Mouse (Mus musculus): ENCODE results near the gene Spata20.

Spata20 gene

DNA sequence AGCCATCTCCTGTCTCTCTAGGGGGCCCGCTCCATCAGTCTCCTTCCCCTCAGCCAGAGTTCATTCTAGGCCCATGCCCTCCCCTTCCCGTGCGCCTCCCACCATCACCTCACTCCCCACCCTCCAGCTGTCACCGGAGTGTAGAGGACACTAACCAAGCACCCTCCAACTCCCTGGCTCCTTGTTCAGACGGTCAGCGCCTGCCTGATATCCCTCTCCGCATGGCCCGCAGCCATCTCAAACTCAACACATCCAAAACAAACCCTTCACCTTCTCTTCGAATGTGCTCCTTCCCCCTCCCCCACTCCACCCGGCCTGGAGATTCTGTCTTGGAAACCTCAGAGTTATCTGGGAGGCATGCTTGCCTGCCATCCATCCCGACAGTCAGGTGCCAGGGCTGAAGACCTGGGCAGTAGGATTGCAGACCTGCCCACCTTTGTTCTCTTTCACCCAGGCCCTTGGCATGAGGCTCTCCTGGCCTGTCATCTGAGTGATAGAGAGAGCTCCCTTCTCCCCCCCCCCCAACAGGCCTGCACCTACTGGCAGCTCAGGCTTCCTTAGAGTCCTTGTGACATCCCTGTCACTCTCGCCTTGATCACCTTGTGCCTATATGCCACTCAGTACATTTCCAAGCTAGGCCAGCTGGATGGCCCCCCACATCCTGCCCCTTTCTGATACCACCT is 34.7 kb downstream of the Spata20 start:
- no peak for DNase-seq (ENCODE audit: low read depth, low spot score)

DNA sequence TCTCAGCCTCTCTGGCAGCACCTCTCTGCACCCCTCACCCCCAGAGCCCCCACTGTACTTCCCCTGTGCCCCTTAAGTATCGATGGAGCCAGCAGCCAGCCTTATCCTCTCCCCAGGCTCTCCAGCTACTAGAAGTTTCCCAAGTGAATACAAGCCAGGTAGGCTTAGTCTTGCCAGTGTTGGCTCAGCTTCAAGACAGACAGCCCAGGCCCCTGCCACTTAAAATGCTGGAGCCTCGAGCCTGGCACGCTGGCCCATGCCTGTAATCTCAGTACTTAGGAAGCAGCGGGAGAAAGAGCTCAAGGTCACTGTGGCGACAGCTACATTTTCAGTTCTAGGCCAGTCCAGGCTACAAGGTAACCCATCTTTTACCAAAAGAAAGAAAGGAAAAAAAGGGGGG is 36.1 kb downstream of the Spata20 start:
- no peak for DNase-seq (ENCODE audit: low read depth, low spot score)

DNA sequence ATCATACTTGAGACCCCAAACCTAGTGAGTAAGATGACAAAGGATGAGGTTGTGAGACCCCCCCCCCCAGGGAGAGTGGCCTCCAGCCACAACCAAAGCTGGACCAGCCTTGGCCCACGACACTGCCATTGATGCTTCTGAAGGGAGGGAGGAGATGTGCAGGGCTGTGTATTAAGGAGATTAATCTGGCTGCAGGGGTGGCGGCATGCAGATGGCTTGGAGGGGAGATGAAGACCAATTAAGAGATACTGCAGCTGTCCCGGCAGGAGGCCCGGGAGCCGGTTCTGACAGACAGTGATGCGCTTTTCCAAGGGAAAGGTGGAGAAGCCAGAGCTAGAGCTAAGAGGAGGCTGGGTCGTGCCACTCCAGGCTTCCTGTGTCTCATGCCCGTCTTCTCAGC is 36.7 kb downstream of the Spata20 start:
- no peak for DNase-seq (ENCODE audit: low read depth, low spot score)

DNA sequence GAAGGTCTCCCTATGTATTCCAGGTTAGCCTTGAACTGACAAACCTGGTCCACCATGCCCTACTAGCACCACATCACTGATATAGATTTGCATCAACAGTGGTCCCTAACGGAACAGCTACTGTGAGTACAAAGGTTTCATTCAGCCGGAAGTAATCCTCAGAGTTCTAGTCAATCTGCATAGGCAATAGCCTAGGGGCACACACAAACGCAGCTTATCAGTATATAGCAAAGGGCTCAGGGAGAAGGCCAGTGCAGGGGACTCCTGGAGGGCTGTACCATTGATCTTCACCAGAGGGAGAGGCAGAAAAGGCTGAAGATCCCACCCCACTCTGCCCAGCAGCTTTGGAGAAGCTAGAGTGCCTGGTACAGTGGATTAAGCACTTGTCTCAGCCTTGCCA is 39.0 kb downstream of the Spata20 start:
- DNase-seq (ENCODE audit: low read depth, low spot score), result no peak

DNA sequence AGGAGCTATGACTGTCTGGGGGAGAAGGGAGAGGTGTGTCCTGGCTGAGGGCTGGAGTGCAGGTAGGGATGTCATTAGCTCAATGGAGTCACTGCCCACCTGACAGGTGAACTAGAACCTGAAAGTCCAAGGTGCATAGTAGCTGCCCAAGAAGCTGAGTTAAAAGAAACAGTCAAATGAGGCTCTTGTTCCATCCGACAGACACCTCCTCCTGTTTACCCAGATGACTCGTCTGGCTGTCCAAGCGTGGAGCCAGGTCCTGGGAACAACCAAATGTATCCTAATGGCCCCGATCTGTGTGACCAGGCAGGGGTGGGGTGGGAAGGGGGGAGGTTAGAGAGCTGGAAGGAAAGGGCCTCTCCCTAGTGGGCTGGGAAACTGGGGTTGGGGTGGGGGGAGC is 40.7 kb downstream of the Spata20 start:
- no peak for DNase-seq (ENCODE audit: low read depth, low spot score)

DNA sequence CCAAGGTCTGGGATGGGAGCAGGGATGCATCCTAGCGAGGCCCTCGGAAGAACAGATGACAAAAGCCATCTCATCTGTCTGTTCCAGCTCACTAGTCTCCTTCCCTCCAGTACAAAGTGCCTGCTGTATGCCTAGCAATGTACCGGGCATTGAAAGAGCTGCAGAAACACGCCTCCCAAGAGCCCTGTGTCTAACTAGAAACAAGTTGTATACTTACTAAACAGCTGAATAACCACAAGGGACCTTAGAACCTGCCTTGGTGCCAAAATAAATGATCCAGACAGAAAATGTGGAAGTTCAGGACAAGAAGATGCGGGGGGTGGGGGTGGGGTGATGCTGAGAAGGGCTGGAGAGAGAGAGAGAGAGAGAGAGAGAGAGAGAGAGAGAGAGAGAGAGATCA is 41.1 kb downstream of the Spata20 start:
- no peak for DNase-seq (ENCODE audit: low read depth, low spot score)

DNA sequence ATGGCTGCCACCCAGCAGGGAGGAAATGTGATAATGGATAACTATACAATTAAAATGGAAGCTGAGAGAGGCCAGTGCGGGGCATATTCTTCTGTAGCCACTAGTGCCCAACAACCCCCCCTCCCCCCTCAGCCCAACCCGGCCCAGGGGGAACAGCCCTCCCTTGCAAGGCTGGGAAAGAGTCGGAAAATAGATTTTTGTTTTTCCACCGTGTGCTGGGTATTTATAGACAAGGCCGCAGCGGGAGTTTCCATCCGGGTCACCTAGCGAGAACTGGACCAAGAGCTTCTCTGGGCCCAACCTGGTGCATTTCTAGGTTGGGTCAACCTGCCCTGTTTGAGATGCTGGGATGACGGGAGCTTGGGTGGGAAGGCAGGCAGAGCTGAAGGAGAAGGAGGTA is 44.2 kb downstream of the Spata20 start:
- no peak for DNase-seq (ENCODE audit: low read depth, low spot score)

DNA sequence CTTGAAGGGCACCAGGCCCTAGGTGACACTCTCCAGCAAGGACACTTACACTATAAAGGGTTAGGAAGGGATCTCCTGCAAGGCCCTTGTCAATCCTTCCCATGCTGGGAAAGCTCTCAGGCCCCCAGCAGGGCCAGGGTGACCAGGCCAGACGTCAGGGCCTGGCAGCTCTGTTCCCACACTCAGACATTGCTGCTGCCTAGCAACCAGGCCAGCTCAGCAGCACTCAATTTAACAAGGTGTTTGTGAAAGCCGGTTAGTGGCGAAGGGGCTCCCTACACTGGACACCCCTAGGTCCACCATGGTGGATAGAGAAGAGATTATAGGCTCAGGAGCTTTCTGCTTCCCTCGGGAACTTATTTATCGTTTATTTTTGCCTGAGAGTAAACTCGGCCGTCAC is 44.9 kb downstream of the Spata20 start:
- DNase-seq (ENCODE audit: low read depth, low spot score), result no peak

DNA sequence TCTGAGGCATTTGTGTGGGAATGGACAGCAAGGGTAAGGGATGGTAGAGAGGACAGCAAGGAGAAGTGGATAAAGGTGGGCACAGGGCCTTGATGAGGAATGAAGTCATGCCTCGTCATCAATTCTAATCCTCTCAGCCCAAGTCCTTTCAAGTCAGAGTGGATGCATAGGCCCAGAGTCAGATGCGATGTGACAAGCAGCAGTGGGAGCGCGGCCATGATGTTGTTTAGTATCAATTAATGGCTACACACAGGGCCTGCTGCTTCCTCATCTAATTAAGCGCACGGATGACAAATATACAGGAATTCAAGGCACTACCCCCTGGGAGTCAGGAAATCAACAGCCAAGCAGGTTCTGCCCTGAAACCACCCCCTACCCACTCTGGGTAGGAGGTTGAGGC is 45.6 kb downstream of the Spata20 start:
- DNase-seq (ENCODE audit: low read depth, low spot score), result no peak

DNA sequence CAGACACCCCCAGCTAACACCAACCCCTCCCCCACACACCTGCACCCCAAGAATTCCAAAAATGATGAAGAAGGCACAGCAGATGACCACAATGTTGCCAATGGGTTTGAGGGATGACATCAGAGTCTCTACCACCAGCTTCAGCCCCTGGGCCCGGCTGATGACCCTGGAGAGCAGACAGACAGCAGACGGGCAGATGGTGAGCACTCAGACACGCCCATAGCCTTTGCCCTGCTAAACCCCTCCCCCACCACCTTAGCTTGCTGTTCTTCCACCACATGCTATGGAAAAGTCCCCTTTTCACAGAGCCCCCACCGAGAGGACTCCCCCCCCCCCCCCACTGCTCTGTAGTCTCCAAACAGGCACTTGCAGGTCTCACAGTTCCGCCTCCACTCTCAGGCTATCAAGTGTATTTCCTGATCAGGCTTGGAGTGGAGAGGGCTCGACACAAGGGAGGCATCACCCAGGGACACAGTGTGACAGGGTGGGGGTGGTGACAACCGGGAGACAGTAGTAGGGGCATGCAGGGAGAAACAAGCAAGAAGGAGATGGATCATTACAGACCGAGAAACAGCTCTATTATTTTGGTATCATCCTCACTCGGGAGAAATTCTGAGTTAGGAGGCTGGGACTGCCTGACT is 56.8 kb downstream of the Spata20 start:
- no peak for DNase-seq (ENCODE audit: low read depth, low spot score)
